Mouse (Mus musculus): Measurements from ENCODE around the gene Rubcnl.

Rubcnl gene

GRCm38 (mm10) chr14:75017277-75017676 is 1.4 kb downstream of the Rubcnl start:
- in situ Hi-C loops (cut with MboI; ENCODE audit: low sequenced_read_pairs), result no loop called here

DNA sequence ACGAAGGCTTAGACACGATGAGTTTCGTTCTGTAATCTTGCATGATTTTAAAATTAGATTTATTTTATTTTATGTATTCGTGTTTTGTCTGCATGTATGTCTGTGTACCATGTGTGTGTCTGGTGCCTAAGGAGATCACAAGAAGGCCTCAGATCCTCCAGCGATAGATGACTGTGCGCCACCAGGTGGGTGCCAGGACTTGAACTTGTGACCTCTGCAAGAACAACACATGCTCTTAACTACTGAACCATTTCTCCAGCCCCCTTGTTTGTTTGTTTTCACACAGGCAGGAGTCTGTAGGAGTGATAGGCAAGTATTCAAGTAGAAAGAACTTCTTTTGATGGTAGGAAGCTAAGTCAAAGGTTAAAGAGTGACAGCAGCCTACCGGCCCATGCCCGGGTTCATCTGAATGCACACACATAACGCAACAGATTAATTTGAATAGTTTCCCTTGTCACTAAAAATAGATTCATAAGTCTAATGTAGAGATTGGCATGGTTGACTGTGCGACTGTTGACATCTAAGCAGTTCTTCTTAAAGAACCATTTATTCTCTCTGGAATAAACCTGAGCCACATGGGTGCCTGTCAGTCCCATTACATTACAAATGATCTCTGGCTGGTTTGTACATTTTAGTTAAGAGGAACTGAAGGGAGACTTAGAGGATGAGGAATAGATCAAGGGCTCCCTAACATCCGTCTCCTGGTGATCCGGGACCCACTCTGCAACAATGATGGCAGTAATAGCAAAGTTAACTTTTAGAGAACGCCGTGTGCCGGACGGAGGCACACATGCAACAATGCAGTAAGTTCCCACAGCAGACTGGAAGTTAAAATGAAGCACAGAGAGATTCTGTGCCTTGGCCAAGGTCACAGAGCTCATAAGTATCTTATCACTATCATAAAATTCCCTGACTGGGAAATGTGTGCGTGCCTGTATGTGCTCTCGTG is 2.3 kb downstream of the Rubcnl start:
- in situ Hi-C loops (cut with MboI; ENCODE audit: low sequenced_read_pairs), result no loop called here

GRCm38 (mm10) chr14:75018829-75019228 is 3.0 kb downstream of the Rubcnl start:
- in situ Hi-C loops (cut with MboI; ENCODE audit: low sequenced_read_pairs), result no loop called here

DNA sequence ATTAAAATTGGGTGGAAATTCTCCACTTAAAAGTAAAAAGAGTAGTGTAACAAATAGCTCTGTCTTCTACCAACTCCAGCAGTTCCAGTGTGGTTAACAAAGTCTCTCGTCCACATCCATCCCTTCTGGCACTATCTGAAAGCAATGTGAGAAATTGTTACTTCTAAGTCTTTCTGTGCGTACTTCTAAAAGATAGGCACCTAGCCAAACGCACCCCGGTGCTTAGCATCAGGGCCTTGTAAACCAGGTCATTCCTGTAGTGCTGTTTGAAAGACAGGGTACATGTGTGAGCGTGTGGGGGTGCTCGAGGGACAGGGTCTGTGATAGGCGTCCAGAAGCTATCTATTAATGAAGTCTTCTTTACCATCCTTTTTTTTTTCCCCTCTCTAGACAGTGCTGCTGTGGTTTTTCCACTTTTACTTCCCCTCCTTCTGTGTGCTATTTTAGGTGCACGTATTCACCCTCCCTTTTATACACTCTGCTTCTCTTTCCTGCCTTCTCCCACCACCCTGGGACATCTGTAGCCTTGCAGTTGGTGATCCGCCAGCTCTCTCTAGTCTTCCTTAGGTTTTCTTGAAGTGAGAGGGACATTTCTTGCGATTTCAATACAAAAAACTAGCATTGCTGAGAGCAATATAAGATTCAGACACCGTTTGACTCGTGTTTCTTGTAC is 4.9 kb downstream of the Rubcnl start:
- in situ Hi-C loops (cut with MboI; ENCODE audit: low sequenced_read_pairs), result no loop called here

- in situ Hi-C loops (cut with MboI; ENCODE audit: low sequenced_read_pairs), result no loop called here
These were observed 6.7 kb downstream of the Rubcnl start for GRCm38 (mm10) chr14:75022522-75022921.

DNA sequence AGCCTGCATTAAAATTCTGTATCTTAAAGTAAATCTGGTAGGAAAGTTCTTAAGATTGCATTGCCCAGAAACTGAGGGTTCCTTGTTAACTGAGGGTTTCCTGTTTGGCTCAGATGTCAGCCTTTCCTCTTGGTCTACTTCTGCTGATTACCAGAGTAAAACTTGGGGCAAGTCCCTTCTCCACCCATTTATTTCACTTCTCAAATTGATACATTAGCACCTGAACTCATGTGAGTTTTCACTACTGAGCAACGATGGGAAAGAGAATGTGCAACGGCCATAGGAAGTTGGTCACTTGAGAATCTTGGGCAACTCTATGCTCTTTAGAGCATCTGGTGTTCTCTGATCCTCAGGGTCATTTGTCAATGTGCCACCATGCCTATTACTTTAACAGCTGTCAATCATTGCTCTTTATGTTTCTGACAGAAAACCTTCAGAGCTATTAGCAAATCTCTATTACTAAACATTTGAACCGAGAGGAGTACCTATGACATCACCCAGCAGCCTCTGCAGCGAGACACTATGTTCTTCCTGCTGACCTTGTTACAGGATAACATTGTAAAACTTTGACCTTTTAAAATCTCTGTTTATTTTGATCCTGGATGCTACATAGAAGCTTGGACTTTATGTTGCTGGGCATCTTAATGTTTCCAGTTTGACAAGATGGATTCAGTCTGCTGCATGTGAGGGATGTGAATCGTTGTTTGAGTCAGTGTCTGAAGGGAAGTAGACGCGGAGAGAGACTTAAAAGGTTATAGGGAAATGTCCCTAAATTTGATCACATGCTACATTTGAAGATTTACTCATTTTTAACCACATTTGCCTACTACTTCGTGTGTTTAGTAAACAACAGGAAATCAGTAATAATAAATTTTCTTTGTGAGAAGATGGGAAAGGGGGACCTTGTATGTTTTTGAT is 9.2 kb downstream of the Rubcnl start:
- in situ Hi-C loops (cut with MboI; ENCODE audit: low sequenced_read_pairs), result no loop called here

DNA sequence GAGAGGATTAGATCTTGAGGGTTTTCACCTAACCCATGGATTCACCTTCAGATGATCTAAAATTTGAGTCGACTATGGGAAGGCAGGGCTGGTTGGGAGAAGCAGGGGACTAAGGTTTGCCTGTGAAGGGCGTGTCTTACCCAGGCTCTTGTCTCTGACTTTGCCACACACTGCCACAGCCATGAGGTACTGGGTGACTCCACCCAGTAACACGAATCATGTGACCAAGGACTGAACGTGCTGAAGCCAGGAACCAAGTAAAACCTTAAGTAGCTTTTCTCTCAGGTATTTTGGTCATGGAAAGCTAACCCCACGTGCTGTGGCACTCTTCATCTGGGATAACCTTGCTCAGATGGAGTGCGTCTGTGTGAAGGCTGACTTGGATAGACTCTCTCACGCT is 14.9 kb downstream of the Rubcnl start:
- in situ Hi-C loops (cut with MboI; ENCODE audit: low sequenced_read_pairs), result no loop called here

GRCm38 (mm10) chr14:75031999-75032575 is 16.3 kb downstream of the Rubcnl start:
- in situ Hi-C loops (cut with MboI; ENCODE audit: low sequenced_read_pairs), result no loop called here

- in situ Hi-C loops (cut with MboI; ENCODE audit: low sequenced_read_pairs), result no loop called here
These were observed 16.9 kb downstream of the Rubcnl start for GRCm38 (mm10) chr14:75032742-75033141.

- in situ Hi-C loops (cut with MboI; ENCODE audit: low sequenced_read_pairs), result no loop called here
These were observed 18.4 kb downstream of the Rubcnl start for GRCm38 (mm10) chr14:75034240-75034639.

- in situ Hi-C loops (cut with MboI; ENCODE audit: low sequenced_read_pairs), result no loop called here
These were observed 19.6 kb downstream of the Rubcnl start for GRCm38 (mm10) chr14:75035431-75035830.

- in situ Hi-C loops (cut with MboI; ENCODE audit: low sequenced_read_pairs), result loop anchor here (10.0 kb wide), 1 partner anchor 700 kb away; no protein-coding TSS in a partner anchor
These were observed 29.4 kb downstream of the Rubcnl start for GRCm38 (mm10) chr14:75045184-75045583.

- in situ Hi-C loops (cut with MboI; ENCODE audit: low sequenced_read_pairs), result loop anchor here (10.0 kb wide), 1 partner anchor 152 kb away; no protein-coding TSS in a partner anchor
These were observed 36.6 kb downstream of the Rubcnl start for GRCm38 (mm10) chr14:75052451-75052850.

GRCm38 (mm10) chr14:75054455-75055343 is 38.9 kb downstream of the Rubcnl start:
- in situ Hi-C loops (cut with MboI; ENCODE audit: low sequenced_read_pairs), result loop anchor here (10.0 kb wide), 1 partner anchor 150 kb away; no protein-coding TSS in a partner anchor

DNA sequence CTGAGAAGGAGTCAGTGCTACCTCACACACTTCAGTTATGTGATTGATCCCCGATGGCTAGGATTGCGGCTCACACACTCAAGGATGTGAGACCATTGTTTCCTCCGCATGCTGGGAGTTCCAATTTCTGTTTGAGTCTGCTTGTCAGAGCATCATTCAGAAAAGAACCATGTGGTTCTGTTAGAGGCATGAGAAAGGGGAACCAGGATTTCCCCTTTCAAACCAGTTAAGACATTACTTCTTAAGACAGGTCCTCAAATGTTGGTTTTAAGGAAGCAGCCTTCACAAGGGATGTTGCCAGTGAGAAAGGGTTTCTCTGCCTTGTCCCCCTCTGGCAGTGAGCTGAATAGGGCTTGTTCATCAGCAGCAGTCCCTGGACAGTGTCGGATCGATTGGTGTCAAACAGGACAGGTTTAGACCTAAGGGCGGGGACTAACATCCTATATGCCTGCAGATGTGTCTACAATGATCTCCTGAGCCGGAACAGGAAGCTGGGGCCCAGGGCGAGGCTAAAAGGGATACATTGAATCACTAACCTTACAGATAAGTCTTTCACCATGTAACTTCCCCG is 41.1 kb downstream of the Rubcnl start:
- in situ Hi-C loops (cut with MboI; ENCODE audit: low sequenced_read_pairs), result loop anchor here (10.0 kb wide), 1 partner anchor 148 kb away; no protein-coding TSS in a partner anchor

- in situ Hi-C loops (cut with MboI; ENCODE audit: low sequenced_read_pairs), result no loop called here
These were observed 44.7 kb downstream of the Rubcnl start for GRCm38 (mm10) chr14:75060562-75060961.

DNA sequence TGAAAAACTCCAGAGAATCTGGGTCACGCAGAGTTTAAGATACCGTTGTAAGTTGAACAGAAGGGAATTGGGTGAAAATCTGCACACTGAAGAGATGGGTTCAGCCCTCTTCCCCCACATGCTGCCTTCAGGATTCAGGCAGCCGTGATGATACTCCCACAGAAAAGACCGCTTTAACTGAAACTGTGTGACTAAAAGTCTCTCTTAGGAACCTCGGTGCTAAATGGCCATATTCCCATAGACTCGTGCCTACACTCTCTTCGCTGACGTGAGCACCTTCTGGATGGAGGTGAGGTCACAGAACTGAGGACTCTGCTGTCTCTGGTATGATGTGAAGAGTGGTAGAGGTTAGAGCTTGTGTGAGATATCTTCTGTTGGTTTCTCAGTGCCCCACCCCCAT is 48.1 kb downstream of the Rubcnl start:
- in situ Hi-C loops (cut with MboI; ENCODE audit: low sequenced_read_pairs), result no loop called here

DNA sequence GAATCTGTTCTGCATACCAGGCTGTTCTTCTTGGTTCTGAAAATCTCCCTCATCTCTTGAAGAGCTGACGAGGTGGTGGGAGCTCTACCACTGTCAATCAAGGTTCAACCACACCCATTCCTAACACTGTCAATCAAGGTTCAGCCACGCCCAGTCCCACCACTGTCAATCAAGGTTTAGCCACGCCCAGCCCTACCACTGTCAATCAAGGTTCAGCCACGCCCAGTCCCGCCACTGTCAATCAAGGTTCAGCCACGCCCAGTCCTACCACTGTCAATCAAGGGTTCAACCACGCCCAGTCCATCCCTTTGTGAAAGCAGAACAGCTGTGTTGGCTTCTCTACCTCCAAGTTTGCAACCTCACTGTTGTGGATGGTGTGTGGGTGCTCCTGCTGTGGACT is 48.7 kb downstream of the Rubcnl start:
- in situ Hi-C loops (cut with MboI; ENCODE audit: low sequenced_read_pairs), result no loop called here

DNA sequence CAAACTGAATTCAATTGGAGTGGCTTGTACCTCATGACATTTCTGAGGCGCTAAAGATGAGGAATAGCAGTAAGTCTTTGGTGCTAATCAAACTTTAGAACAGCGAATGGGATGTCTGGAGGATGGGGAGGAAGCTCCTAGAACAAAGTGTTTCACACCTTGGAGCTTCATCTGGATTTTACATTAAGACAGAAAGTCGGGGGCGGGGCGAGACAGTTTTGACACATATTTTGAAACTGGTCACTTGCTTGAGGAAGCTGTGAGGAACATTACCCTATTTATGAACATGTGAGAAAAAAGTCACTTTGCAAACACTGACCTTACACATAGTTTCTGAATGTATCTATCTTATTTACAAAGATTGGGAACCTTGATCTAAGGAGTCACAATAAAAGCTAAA is 49.4 kb downstream of the Rubcnl start:
- in situ Hi-C loops (cut with MboI; ENCODE audit: low sequenced_read_pairs), result no loop called here
